8 mouse cellular contexts compared by ENCODE assay signal in the genomic region with DNA sequence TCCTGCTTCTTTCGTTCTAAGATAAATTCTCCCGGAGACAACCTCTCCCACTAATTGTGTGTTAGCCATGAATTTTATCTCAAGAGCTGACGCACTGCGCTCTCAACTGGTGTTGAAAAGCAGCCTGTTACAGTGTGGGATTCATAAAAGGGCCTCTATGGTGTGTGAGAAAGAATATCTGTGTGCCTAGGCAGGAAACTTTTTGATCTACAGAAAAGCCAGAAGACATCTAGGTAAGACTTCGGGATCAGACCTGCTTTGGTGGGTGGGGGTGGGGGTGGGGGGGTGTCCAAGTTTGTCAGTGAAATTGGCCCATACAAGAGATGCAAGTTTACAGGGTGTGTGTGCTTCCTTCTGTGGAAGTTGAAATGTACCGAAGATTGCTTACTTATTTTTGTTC.
A peak's percentile ranks its signal among the peaks of the same experiment; 100 is the strongest.
DNase-seq lines count a peak whose midpoint lies in the region; ATAC-seq and TF ChIP-seq lines count a peak whose summit lies in the region.

No protein-coding gene starts in this region.

- no peaks in the 10 kb centered on the region for H3K9me3 ChIP-seq in embryonic facial prominence, embryonic 11.5 days (replicated peaks; ENCODE audit: control insufficient read depth, low read length)
- H3K9me3 ChIP-seq in limb, embryonic 14.5 days (ENCODE audit: control insufficient read depth, low read length) = no peaks in the 10 kb centered on the region
- H3K9me3 ChIP-seq in neural tube, embryonic 14.5 days (ENCODE audit: control insufficient read depth, low read length) = no peaks in the 10 kb centered on the region

- TF ChIP-seq CTCF in layer of hippocampus, adult 2 months (conservative IDR thresholded peaks at IDR 0.05) = no peak

- TF ChIP-seq POLR2A in limb, embryonic 14.5 days (IDR thresholded peaks at IDR 0.05; ENCODE audit: borderline replicate concordance, extremely low read depth, insufficient read depth, insufficient read length) = no peak

- DNase-seq in layer of hippocampus, adult 2 months (ENCODE audit: low spot score in 2 of 2) = peak; percentile 14 to 28
- no peak for DNase-seq in layer of hippocampus, adult 11-12 months (ENCODE audit: low spot score)
- DNase-seq in embryonic facial prominence, embryonic 11.5 days (ENCODE audit: low spot score) = peak; percentile 38
- DNase-seq in heart, postnatal 10 days = peak; percentile 69 to 70
- peak; percentile 40 for DNase-seq in limb, embryonic 14.5 days (ENCODE audit: low spot score)
- no peak for DNase-seq in cerebellum, adult 18-20 months

- WGBS in embryonic facial prominence, embryonic 11.5 days = 42% methylated on average over 6 of the region's 6 CpGs
- 17% methylated on average over 6 of the region's 6 CpGs for WGBS in limb, embryonic 14.5 days
- WGBS in neural tube, embryonic 14.5 days = 23% methylated on average over 6 of the region's 6 CpGs

- no peaks in the 10 kb centered on the region for H3K36me3 ChIP-seq in embryonic facial prominence, embryonic 11.5 days (replicated peaks; ENCODE audit: control insufficient read depth, insufficient read depth, low read depth, low read length)
- peaks cover 3% of the 10 kb centered on the region; the same call in 1 of the 2 replicates for H3K36me3 ChIP-seq in limb, embryonic 14.5 days (ENCODE audit: control insufficient read depth, insufficient read depth, low read length)
- no peaks in the 10 kb centered on the region for H3K36me3 ChIP-seq in neural tube, embryonic 14.5 days (ENCODE audit: control insufficient read depth, insufficient read depth, low read length)

- H3K4me1 ChIP-seq in embryonic facial prominence, embryonic 11.5 days (ENCODE audit: control insufficient read depth, insufficient read depth, low read length) = no peaks in the 10 kb centered on the region
- H3K4me1 ChIP-seq in limb, embryonic 14.5 days (ENCODE audit: control insufficient read depth, insufficient read depth, low read length) = peaks cover 15% of the 10 kb centered on the region
- peaks cover 10% of the 10 kb centered on the region; the same call in 1 of the 2 replicates for H3K4me1 ChIP-seq in neural tube, embryonic 14.5 days (ENCODE audit: control insufficient read depth, insufficient read depth, low read length)

- peak overlapping the region; percentile 57 for H3K4me3 ChIP-seq in layer of hippocampus, adult 2 months
- peak overlapping the region; percentile 15 for H3K4me3 ChIP-seq in embryonic facial prominence, embryonic 11.5 days (ENCODE audit: low read depth, low read length)
- H3K4me3 ChIP-seq in limb, embryonic 14.5 days (replicated peaks; ENCODE audit: low read length) = peak overlapping the region; percentile 33
- H3K4me3 ChIP-seq in neural tube, embryonic 14.5 days (ENCODE audit: low read depth, low read length) = peak overlapping the region; percentile 29

- ATAC-seq in embryonic facial prominence, embryonic 11.5 days (replicated peaks; ENCODE audit: insufficient number of reproducible peaks, low FRiP score, low TSS enrichment, low read depth) = 0 out of 2 replicates have a peak, but pooled peaks have one; percentile 44
- peak; percentile 62; the same call in 1 of the 2 replicates for ATAC-seq in limb, embryonic 14.5 days (ENCODE audit: low FRiP score, low read depth)
- peak; percentile 56 for ATAC-seq in neural tube, embryonic 14.5 days (ENCODE audit: low read depth)
- ATAC-seq in erythroblast, adult 5-6 weeks (replicated peaks; ENCODE audit: low FRiP score, poor library complexity, severe bottlenecking) = no peak

- no peak overlapping the region for H3K9ac ChIP-seq in embryonic facial prominence, embryonic 11.5 days (replicated peaks; ENCODE audit: low read length)
- peak overlapping the region; percentile 52 for H3K9ac ChIP-seq in limb, embryonic 14.5 days (ENCODE audit: low read depth, low read length, severe bottlenecking)
- H3K9ac ChIP-seq in neural tube, embryonic 14.5 days (replicated peaks; ENCODE audit: low read depth, low read length) = peak overlapping the region; percentile 48; the same call in 1 of the 2 replicates

- peak overlapping the region; percentile 95 for H3K27ac ChIP-seq in layer of hippocampus, adult 2 months
- H3K27ac ChIP-seq in embryonic facial prominence, embryonic 11.5 days (replicated peaks; ENCODE audit: low read depth, low read length) = peak overlapping the region; percentile 53
- H3K27ac ChIP-seq in limb, embryonic 14.5 days (replicated peaks; ENCODE audit: low read depth, low read length) = peak overlapping the region; percentile 93
- H3K27ac ChIP-seq in neural tube, embryonic 14.5 days (ENCODE audit: low read depth, low read length) = peak overlapping the region; percentile 79

- H3K4me2 ChIP-seq in embryonic facial prominence, embryonic 11.5 days (ENCODE audit: low read depth, low read length) = 0 out of 2 replicates have a peak overlapping the region, but pooled peaks have one; percentile 5
- H3K4me2 ChIP-seq in limb, embryonic 14.5 days (replicated peaks; ENCODE audit: low read depth, low read length, severe bottlenecking) = peak overlapping the region; percentile 59
- peak overlapping the region; percentile 40 for H3K4me2 ChIP-seq in neural tube, embryonic 14.5 days (ENCODE audit: low read depth, low read length)

- intact Hi-C loops in heart, postnatal 10 days (cut with DNase I) = loop anchor here (2.0 kb wide), 1 partner anchor 170 kb away; no protein-coding TSS in a partner anchor

- no peaks in the 10 kb centered on the region for H3K27me3 ChIP-seq in embryonic facial prominence, embryonic 11.5 days (ENCODE audit: control insufficient read depth, insufficient read depth, low read length)
- no peaks in the 10 kb centered on the region for H3K27me3 ChIP-seq in limb, embryonic 14.5 days (ENCODE audit: control insufficient read depth, insufficient read depth, low read length)
- H3K27me3 ChIP-seq in neural tube, embryonic 14.5 days (ENCODE audit: control insufficient read depth, insufficient read depth, low read length) = no peaks in the 10 kb centered on the region

Comparison
In these comparisons a context has a peak if more than half of its experiments do, and no peak if none do; other contexts are left out.
1. DNase-seq: peak in layer of hippocampus, adult 2 months (2 of 2), embryonic facial prominence, embryonic 11.5 days (single experiment), heart, postnatal 10 days (2 of 2) and limb, embryonic 14.5 days (single experiment); none in layer of hippocampus, adult 11-12 months (single experiment) and cerebellum, adult 18-20 months (0 of 2).
2. H3K4me2 ChIP-seq: peak in every context shown above with its lines; median percentile 59 in limb, embryonic 14.5 days; 40 in neural tube, embryonic 14.5 days; 5 in embryonic facial prominence, embryonic 11.5 days.
3. Peak in every context shown above with its lines, with median percentiles within 50 percentile points of each other: H3K27ac ChIP-seq and H3K4me3 ChIP-seq.